Mouse (Mus musculus) myocyte (in vitro differentiated cells): Measurements from ENCODE around the gene Crat. TPM values are rescaled to one million over a fixed set of nuclear protein-coding genes. Genes with fewer than 3 reads are reported as not detected.
A peak's percentile ranks its signal among the peaks of the same experiment; 100 is the strongest.

Source experiments
- H3K27me3 ChIP-seq: one replicate; pipeline ENCODE4 v1.6.1; 2011; ENCODE audit not compliant: control insufficient read depth, insufficient read depth, insufficient read length
- H3K36me3 ChIP-seq: one replicate; pipeline ENCODE4 v1.6.1; 2011; ENCODE audit not compliant: control insufficient read depth, insufficient read depth
- H3K4me2 ChIP-seq: one replicate; pipeline ENCODE4 v1.6.1; 2011; ENCODE audit warnings: low read depth, control low read depth
- H3K4me3 ChIP-seq: one replicate; pipeline ENCODE4 v1.5.1; 2011; ENCODE audit warnings: mild to moderate bottlenecking, control low read depth, moderate library complexity
- H3K79me2 ChIP-seq: one replicate; pipeline ENCODE4 v1.6.1; 2011; ENCODE audit not compliant: control insufficient read depth, insufficient read depth
- H3ac ChIP-seq: one replicate; pipeline ENCODE4 v1.6.1; 2011; ENCODE audit not compliant: control insufficient read depth, insufficient read length
- CEBPB ChIP-seq: IDR thresholded peaks from 2 replicates; pipeline ENCODE4 v1.6.1; 2011; ENCODE audit warnings: mild to moderate bottlenecking, moderate library complexity; ENCODE audit not compliant: poor library complexity, insufficient read depth, severe bottlenecking
- E2F4 ChIP-seq: IDR thresholded peaks from one replicate; pipeline ENCODE4 v1.6.1; 2011; ENCODE audit warnings: mild to moderate bottlenecking, control low read depth, moderate library complexity; ENCODE audit not compliant: insufficient read depth
- MAX ChIP-seq: IDR thresholded peaks from one replicate; pipeline ENCODE4 v1.6.1; 2011; ENCODE audit warnings: low read depth, mild to moderate bottlenecking, control low read depth
- MYOD1 ChIP-seq, 3 experiments: IDR thresholded peaks; one replicate each; pipeline ENCODE4 v1.6.1; 2011; ENCODE audit warnings: control low read depth in 2 of 3, low read depth in 2 of 3, mild to moderate bottlenecking in 2 of 3, moderate library complexity in 1 of 3; ENCODE audit not compliant: insufficient read length in 2 of 3, control insufficient read depth in 1 of 3
- MYOG ChIP-seq, 3 experiments: IDR thresholded peaks; one replicate each; pipeline ENCODE4 v1.6.1; 2011; ENCODE audit warnings: control low read depth in 2 of 3, low read depth in 2 of 3, mild to moderate bottlenecking in 2 of 3; ENCODE audit not compliant: insufficient read length in 2 of 3, control insufficient read depth in 1 of 3, insufficient read depth in 1 of 3
- POLR2A ChIP-seq: IDR thresholded peaks from one replicate; pipeline ENCODE4 v1.6.1; 2011; ENCODE audit warnings: low read depth, mild to moderate bottlenecking, control low read depth, moderate library complexity; ENCODE audit not compliant: insufficient read length
- POLR2AphosphoS2 ChIP-seq: IDR thresholded peaks from one replicate; pipeline ENCODE4 v1.6.1; 2011; ENCODE audit warnings: low read depth, control low read depth; ENCODE audit not compliant: insufficient read length
- REST ChIP-seq: IDR thresholded peaks from one replicate; pipeline ENCODE4 v1.6.1; 2011; ENCODE audit warnings: mild to moderate bottlenecking, control low read depth, moderate library complexity; ENCODE audit not compliant: insufficient read depth, insufficient read length
- SRF ChIP-seq: IDR thresholded peaks from one replicate; pipeline ENCODE4 v1.6.1; 2011; ENCODE audit warnings: low read depth; ENCODE audit not compliant: control insufficient read depth, insufficient read length
- TCF12 ChIP-seq: IDR thresholded peaks from one replicate; pipeline ENCODE4 v1.6.1; 2011; ENCODE audit warnings: mild to moderate bottlenecking, control low read depth; ENCODE audit not compliant: poor library complexity, insufficient read depth, severe bottlenecking
- TCF3 ChIP-seq: IDR thresholded peaks from one replicate; pipeline ENCODE4 v1.6.1; 2011; ENCODE audit warnings: low read depth, control low read depth; ENCODE audit not compliant: insufficient read length
- USF1 ChIP-seq: IDR thresholded peaks from one replicate; pipeline ENCODE4 v1.6.1; 2011; ENCODE audit warnings: low read depth, mild to moderate bottlenecking, control low read depth, moderate library complexity
- polyA plus RNA-seq: library from polyadenylated mRNA; unstranded; fragments of >200 nt; fragmentation: generic; extraction: Trizol; gene quantifications from one replicate; pipeline ENCODE4 v1.2.1, GENCODE M21; 2012; ENCODE audit warnings: missing spikeins

Gene Crat
- polyA plus RNA-seq, 1 experiment, result 42.2 TPM

- Histone ChIP-seq H3K4me2 (peak overlapping the region; percentile 79), H3K4me3 (no peak overlapping the region), H3K79me2 (no peaks in the 10 kb centered on the region), H3ac (no peak overlapping the region), H3K27me3 (no peaks in the 10 kb centered on the region), H3K36me3 (no peaks in the 10 kb centered on the region)
- no peak for TF ChIP-seq TCF12
- TF ChIP-seq MYOD1 (IDR thresholded peaks at IDR 0.05; ENCODE audit: control insufficient read depth in 1 of 3, insufficient read length in 2 of 3, low read depth in 2 of 3), result peak in 1 of 3 experiments; percentile 21
- no peak for TF ChIP-seq POLR2A
- TF ChIP-seq TCF3, result no peak
- no peak for TF ChIP-seq SRF
- no peak for TF ChIP-seq POLR2AphosphoS2
- no peak for TF ChIP-seq CEBPB
- TF ChIP-seq MAX, result no peak
- TF ChIP-seq MYOG (IDR thresholded peaks at IDR 0.05; ENCODE audit: control insufficient read depth in 1 of 3, insufficient read depth in 1 of 3, insufficient read length in 2 of 3, low read depth in 2 of 3), result peak in 1 of 3 experiments; percentile 49
- no peak for TF ChIP-seq USF1
- no peak for TF ChIP-seq REST
These were observed 59.8 kb downstream of the Crat start for GRCm38 (mm10) chr2:30355861-30356260.

GRCm38 (mm10) chr2:30351149-30351548 is 64.5 kb downstream of the Crat start:
- Histone ChIP-seq H3K79me2 (no peaks in the 10 kb centered on the region), H3K36me3 (no peaks in the 10 kb centered on the region), H3K27me3 (no peaks in the 10 kb centered on the region)

More at GRCm38 (mm10) chr2:30351149-30351548, 64.5 kb downstream of the Crat start:
- Histone ChIP-seq H3K4me3 (no peak overlapping the region), H3ac (no peak overlapping the region), H3K4me2 (no peak overlapping the region)
- no peak for TF ChIP-seq POLR2AphosphoS2
- no peak for TF ChIP-seq MAX
- TF ChIP-seq CEBPB, result no peak
- no peak for TF ChIP-seq TCF12
- TF ChIP-seq USF1, result no peak
- TF ChIP-seq E2F4, result no peak
- no peak for TF ChIP-seq TCF3
- TF ChIP-seq SRF, result no peak
- no peak for TF ChIP-seq MYOD1 (IDR thresholded peaks at IDR 0.05; ENCODE audit: control insufficient read depth in 1 of 3, insufficient read length in 2 of 3, low read depth in 2 of 3)
- TF ChIP-seq MYOG (IDR thresholded peaks at IDR 0.05; ENCODE audit: control insufficient read depth in 1 of 3, insufficient read depth in 1 of 3, insufficient read length in 2 of 3, low read depth in 2 of 3), result no peak
- no peak for TF ChIP-seq POLR2A

Other genes with a start within 250 kb of the Crat start
- gene Endog, start 244.3 kb downstream of the Crat start, polyA plus RNA-seq, result 17.6 TPM
- gene Spout1, start 237.4 kb downstream of the Crat start, polyA plus RNA-seq, result 28.7 TPM
- 11.3 TPM for gene Kyat1, start 210.0 kb downstream of the Crat start, polyA plus RNA-seq
- gene Lrrc8a, start 178.1 kb downstream of the Crat start, polyA plus RNA-seq, result 22.6 TPM
- gene Gm28035, start 175.2 kb downstream of the Crat start, polyA plus RNA-seq, result 0.55 TPM
- gene Phyhd1, start 149.6 kb downstream of the Crat start, polyA plus RNA-seq, result 14.7 TPM
- not detected for gene Gm28038, start 134.8 kb downstream of the Crat start, polyA plus RNA-seq
- 28.3 TPM for gene Dolk, start 129.5 kb downstream of the Crat start, polyA plus RNA-seq
- 54.0 TPM for gene Nup188, start 129.4 kb downstream of the Crat start, polyA plus RNA-seq
- gene Sh3glb2, start 56.5 kb downstream of the Crat start, polyA plus RNA-seq, result 73.7 TPM
- 13.6 TPM for gene Miga2, start 51.6 kb downstream of the Crat start, polyA plus RNA-seq
- 15.7 TPM for gene Dolpp1, start 23.6 kb downstream of the Crat start, polyA plus RNA-seq
- 151 TPM for gene Ptpa, start 226 bp upstream of the Crat start, polyA plus RNA-seq
- gene Ier5l, start 58.4 kb upstream of the Crat start, polyA plus RNA-seq, result 20.5 TPM
- 0.77 TPM for gene Cstad, start 179.2 kb upstream of the Crat start, polyA plus RNA-seq